ENCODE assay signal across 28 mouse cellular contexts in the genomic region with DNA sequence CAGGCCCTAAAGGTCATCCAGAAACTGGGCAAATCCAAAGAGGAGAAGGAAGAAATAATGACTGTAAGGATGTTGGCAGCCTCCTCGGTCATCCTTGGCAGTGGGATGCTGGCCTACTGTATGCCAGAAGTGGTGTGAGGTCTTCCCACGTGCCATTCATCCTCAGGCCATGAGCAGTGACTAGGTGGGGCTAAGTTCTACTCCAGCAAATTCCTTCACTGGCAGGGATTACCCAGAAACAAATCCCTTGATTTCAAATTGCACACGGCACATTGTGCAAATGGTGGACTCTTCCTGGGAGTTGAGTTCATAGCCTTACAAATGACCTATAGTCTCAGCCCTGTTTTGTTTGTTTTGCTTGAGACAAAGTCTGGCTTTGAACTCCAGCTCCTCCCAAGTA.
"Had no signal": no experiment of that assay in that cellular context is flagged by ENCODE, and none has a peak within 500 bp of the region (broad histone marks: within the 10 kb centered on the region; RNA-seq: fewer than 3 reads in every experiment).

No protein-coding gene starts in this region.

- H3K27ac ChIP-seq: heart, embryonic 10.5 days; hindbrain, embryonic 10.5 days; hindbrain, embryonic 12.5 days; hindbrain, embryonic 14.5 days; intestine, embryonic 15.5 days; kidney, embryonic 15.5 days; kidney, postnatal 0 days; layer of hippocampus, adult 2 months; left cerebral cortex, adult 2 months; limb, embryonic 10.5 days; limb, embryonic 12.5 days; liver, embryonic 13.5 days; liver, embryonic 15.5 days had no signal

- H3K4me1 ChIP-seq: liver, embryonic 13.5 days; liver, embryonic 15.5 days had no signal

- H3K9ac ChIP-seq: heart, embryonic 12.5 days; hindbrain, embryonic 12.5 days; hindbrain, embryonic 14.5 days; intestine, embryonic 15.5 days; kidney, embryonic 15.5 days; limb, embryonic 12.5 days; liver, embryonic 13.5 days; liver, embryonic 15.5 days; liver, postnatal 0 days had no signal

- H3K9me3 ChIP-seq: heart, embryonic 10.5 days; hindbrain, embryonic 10.5 days; intestine, embryonic 15.5 days; kidney, embryonic 15.5 days; limb, embryonic 10.5 days; limb, embryonic 12.5 days; liver, embryonic 13.5 days; liver, embryonic 15.5 days had no signal

- DNase-seq: gastrocnemius, postnatal 14 days; gastrocnemius, postnatal 36 days; heart, adult 18-20 months; heart, postnatal 10 days; heart, postnatal 4 days; kidney, adult 18-20 months; kidney, adult 9 months; kidney, postnatal 14 days; kidney, postnatal 36 days; liver; liver, embryonic 13.5 days; liver, postnatal 0 days had no signal

- H3K4me3 ChIP-seq: heart, embryonic 10.5 days; heart, embryonic 12.5 days; hindbrain, embryonic 10.5 days; hindbrain, embryonic 12.5 days; intestine, embryonic 15.5 days; kidney, embryonic 15.5 days; layer of hippocampus, adult 2 months; left cerebral cortex, adult 2 months; limb, embryonic 10.5 days; limb, embryonic 12.5 days; liver, embryonic 13.5 days; liver, embryonic 15.5 days had no signal

- ATAC-seq: hindbrain, embryonic 16.5 days; inflammation-experienced regulatory T-cells, adult 6 months; intestine, embryonic 15.5 days; intestine, postnatal 0 days; liver, postnatal 0 days had no signal

- H3K27me3 ChIP-seq: heart, embryonic 12.5 days; hindbrain, embryonic 12.5 days; intestine, embryonic 15.5 days; liver, embryonic 13.5 days; liver, embryonic 15.5 days had no signal

- H3K36me3 ChIP-seq: hindbrain, embryonic 10.5 days; hindbrain, embryonic 12.5 days; intestine, embryonic 15.5 days; kidney, embryonic 15.5 days; limb, embryonic 10.5 days; limb, embryonic 12.5 days; liver, embryonic 13.5 days; liver, embryonic 15.5 days had no signal
